Mouse (Mus musculus) lung, embryonic 16.5 days (tissue): ENCODE data around the gene Dusp15. TPM values are rescaled to one million over a fixed set of nuclear protein-coding genes. Genes with fewer than 3 reads are reported as not detected.

ENCODE experiments used
- ATAC-seq: fragments of 200-750 bp; cut with Nextera tagmentation; 2 replicates; pipeline ENCODE4 v1.8.0; 2017; ENCODE audit warnings: low read depth, mild to moderate bottlenecking, moderate library complexity
- H3K27ac ChIP-seq: fragments of 300-500 bp; sonication (generic); 2 replicates; pipeline ENCODE4 v1.5.1; 2014; ENCODE audit warnings: mild to moderate bottlenecking, control low read depth, low read length
- H3K27me3 ChIP-seq: fragments of 300-500 bp; sonication (generic); 2 replicates; pipeline ENCODE4 v1.6.1; 2014; ENCODE audit warnings: low read depth, low read length, mixed read lengths; ENCODE audit not compliant: control insufficient read depth, insufficient read depth
- H3K36me3 ChIP-seq: fragments of 300-500 bp; sonication (generic); 2 replicates; pipeline ENCODE4 v1.6.1; 2014; ENCODE audit warnings: low read length; ENCODE audit not compliant: control insufficient read depth, insufficient read depth
- H3K4me1 ChIP-seq: fragments of 300-500 bp; sonication (generic); replicated peaks from 2 replicates; pipeline ENCODE4 v1.6.1; 2014; ENCODE audit warnings: low read length, mixed read lengths; ENCODE audit not compliant: control insufficient read depth, insufficient read depth
- H3K4me2 ChIP-seq: fragments of 300-500 bp; sonication (generic); 2 replicates; pipeline ENCODE4 v1.6.1; 2014; ENCODE audit warnings: low read depth, low read length, control low read depth
- H3K4me3 ChIP-seq: fragments of 300-500 bp; sonication (generic); 2 replicates; pipeline ENCODE4 v1.5.1; 2014; ENCODE audit warnings: mild to moderate bottlenecking, low read length, control low read depth
- H3K9ac ChIP-seq: fragments of 300-500 bp; sonication (generic); 2 replicates; pipeline ENCODE4 v1.6.1; 2014; ENCODE audit warnings: low read length, control low read depth
- H3K9me3 ChIP-seq: fragments of 300-500 bp; sonication (generic); 2 replicates; pipeline ENCODE4 v1.6.1; 2016; ENCODE audit warnings: low read length; ENCODE audit not compliant: control insufficient read depth
- WGBS: fragments of 180-500 bp; shearing (Covaris S2); extraction: QIAGEN DNeasy Blood & Tissue Kit; methylation state at CpG from one replicate; pipeline ENCODE4 v1.1.7; 2014; 5-methylcytosine and 5-hydroxymethylcytosine counted together
- polyA plus RNA-seq: library from polyadenylated mRNA; unstranded; fragments of >200 nt; fragmentation: Nextera tagmentation; extraction: Ambion mirVana; gene quantifications from 2 replicates; pipeline ENCODE4 v1.2.1, GENCODE M21; 2015

Gene Dusp15
- polyA plus RNA-seq, 1 experiment from 2014 or later = not detected

DNA sequence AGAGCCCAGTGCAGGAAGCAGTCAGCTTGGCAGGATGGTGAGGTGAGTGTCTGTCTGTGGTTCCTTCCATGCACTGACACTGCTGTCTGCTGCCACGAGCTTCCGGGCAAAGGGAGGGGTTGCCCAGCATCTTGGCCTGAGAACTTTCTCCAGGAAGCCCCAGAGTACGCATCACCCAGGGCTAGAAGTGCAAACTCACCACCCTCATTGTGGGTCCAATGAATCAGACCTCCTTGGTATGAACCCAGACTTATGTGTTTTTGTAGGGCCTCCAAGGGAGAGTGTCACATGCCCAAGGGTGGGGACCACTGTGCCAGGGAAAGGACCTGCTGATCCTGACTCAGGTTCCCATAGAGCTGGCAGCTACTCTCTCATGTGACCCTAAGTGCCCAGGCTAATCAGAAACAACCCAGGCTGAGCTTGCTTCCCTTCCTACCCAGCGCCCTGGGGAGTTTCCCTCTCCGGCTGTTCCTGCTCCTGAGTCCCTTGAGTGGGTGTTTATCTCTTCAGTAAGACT lies 47.3 kb downstream of the Dusp15 start:
- no peak for ATAC-seq
- H3K27me3 ChIP-seq = no peaks in the 10 kb centered on the region
- WGBS = 40% methylated on average over 5 of the region's 5 CpGs
- H3K4me1 ChIP-seq = peaks cover 16% of the 10 kb centered on the region
- no peak overlapping the region for H3K27ac ChIP-seq
- no peaks in the 10 kb centered on the region for H3K9me3 ChIP-seq
- H3K4me3 ChIP-seq = no peak overlapping the region
- H3K4me2 ChIP-seq = no peak overlapping the region
- H3K36me3 ChIP-seq = no peaks in the 10 kb centered on the region
- no peak overlapping the region for H3K9ac ChIP-seq

DNA sequence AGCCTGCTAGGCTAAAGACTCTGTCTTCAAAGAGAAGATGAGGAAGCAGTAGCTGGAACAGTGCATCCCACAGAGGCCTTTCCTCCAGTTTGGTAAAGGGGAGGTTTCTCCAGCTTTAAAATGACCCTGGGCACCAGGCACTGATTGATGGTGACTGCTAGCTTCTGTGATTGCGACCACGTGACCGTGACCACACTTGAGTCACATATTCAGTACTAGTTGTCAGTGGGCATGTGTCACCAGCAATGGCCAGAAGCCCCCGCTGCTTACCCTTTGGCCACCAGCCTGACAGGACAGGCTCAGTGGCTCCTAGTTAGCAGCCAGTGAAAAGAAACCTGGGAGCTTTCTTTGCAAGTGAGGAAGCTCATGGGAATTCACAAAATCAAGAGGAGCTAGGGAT lies 47.9 kb downstream of the Dusp15 start:
- Histone ChIP-seq H3K4me1 (peaks cover 16% of the 10 kb centered on the region), H3K9ac (no peak overlapping the region), H3K27me3 (no peaks in the 10 kb centered on the region), H3K27ac (no peak overlapping the region), H3K36me3 (no peaks in the 10 kb centered on the region), H3K9me3 (no peaks in the 10 kb centered on the region), H3K4me2 (no peak overlapping the region), H3K4me3 (no peak overlapping the region)
- no peak for ATAC-seq
- 68% methylated on average over 4 of the region's 4 CpGs for WGBS

DNA sequence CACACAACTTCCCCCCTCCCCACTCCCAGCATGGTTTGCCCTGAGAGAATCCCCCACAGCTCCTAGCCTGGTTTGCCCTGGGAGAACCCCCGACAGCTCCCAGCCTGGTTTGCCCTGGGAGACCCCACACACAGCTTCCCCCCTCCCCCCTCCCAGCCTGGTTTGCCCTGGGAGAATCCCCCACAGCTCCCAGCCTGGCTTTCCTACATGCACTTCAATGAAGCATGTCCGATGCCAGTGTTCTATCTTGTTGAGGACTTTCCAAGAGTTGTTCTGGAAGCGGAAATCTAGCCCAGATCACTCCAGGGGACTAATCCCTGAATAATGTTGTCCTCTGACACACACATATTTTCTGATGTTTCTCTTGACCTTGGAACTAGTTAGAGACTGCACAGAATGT lies 48.8 kb downstream of the Dusp15 start:
- H3K9me3 ChIP-seq = no peaks in the 10 kb centered on the region
- H3K4me3 ChIP-seq = no peak overlapping the region
- no peak overlapping the region for H3K4me2 ChIP-seq
- no peak for ATAC-seq
- H3K27ac ChIP-seq = no peak overlapping the region
- no peaks in the 10 kb centered on the region for H3K36me3 ChIP-seq
- H3K9ac ChIP-seq = no peak overlapping the region
- H3K27me3 ChIP-seq = no peaks in the 10 kb centered on the region
- WGBS = 44% methylated on average over 3 of the region's 3 CpGs
- peaks cover 16% of the 10 kb centered on the region for H3K4me1 ChIP-seq

DNA sequence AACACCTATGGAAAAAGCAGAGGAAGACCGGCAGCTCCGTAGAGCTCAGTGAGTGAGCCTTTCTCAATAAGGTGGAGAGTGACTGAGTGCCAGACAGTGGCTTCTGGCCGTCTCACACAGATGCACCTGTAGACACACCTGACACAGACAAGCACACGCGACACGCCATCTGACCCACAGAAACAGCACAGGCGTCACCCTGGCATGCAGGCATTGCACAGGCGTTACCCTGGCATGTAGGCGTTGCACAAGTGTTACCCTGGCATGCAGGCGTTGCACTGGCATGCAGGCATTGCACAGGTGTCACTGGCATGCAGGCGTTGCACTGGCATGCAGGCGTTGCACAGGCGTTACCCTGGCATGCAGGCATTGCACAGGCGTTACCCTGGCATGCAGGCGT lies 50.2 kb downstream of the Dusp15 start:
- ATAC-seq = no peak
- Histone ChIP-seq H3K9ac (no peak overlapping the region), H3K27me3 (no peaks in the 10 kb centered on the region), H3K4me1 (peaks cover 6% of the 10 kb centered on the region; the same call in 1 of the 2 replicates), H3K9me3 (no peaks in the 10 kb centered on the region), H3K4me2 (no peak overlapping the region), H3K36me3 (no peaks in the 10 kb centered on the region), H3K4me3 (no peak overlapping the region), H3K27ac (no peak overlapping the region)
- 88% methylated on average over 15 of the region's 15 CpGs for WGBS

DNA sequence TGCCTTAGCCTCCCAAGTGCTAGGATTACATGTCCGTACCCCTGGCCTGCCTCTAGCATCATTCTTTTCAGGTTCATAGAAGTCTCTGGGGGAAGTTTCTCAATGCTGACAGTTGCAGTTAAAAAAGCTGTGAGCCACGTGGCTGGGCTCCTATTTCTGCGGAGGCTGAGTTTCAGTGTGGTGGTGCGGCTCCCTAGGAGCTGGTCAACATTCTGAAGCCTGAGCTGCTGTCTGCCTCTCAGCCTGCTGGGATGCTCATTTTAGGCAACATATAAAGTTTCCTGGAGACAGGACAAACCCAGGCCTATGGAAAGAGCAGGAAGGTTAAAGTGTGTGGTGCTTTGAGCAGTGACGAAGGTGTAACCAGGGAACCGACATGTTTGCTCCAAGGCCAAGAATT lies 52.5 kb downstream of the Dusp15 start:
- no peak for ATAC-seq
- peaks cover 14% of the 10 kb centered on the region for H3K36me3 ChIP-seq
- no peak overlapping the region for H3K4me3 ChIP-seq
- no peaks in the 10 kb centered on the region for H3K4me1 ChIP-seq
- no peaks in the 10 kb centered on the region for H3K9me3 ChIP-seq
- no peak overlapping the region for H3K9ac ChIP-seq
- 58% methylated on average over 6 of the region's 6 CpGs for WGBS
- no peak overlapping the region for H3K27ac ChIP-seq
- no peak overlapping the region for H3K4me2 ChIP-seq
- H3K27me3 ChIP-seq = no peaks in the 10 kb centered on the region

DNA sequence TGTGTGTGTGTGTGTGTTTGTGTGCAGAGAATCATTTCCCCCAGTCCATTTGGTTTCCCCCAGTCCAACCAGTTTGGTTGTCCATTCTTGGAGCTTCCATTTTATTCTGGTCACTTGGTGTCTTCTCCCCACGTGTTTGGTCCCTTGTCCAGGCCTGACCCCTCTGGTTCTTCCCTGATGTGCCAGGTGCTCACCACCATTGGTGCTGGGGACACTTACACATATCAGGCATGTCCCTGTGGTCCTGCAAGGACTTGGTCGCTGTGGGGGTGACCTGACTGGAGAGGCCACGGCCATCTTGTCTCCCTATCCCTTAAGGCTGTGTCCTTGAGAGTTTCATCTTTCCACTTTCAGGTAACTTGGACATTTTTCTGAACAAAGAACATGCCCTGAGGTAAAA lies 54.6 kb downstream of the Dusp15 start:
- H3K4me3 ChIP-seq = no peak overlapping the region
- 77% methylated on average over 3 of the region's 3 CpGs for WGBS
- ATAC-seq = no peak
- H3K27ac ChIP-seq = no peak overlapping the region
- no peaks in the 10 kb centered on the region for H3K27me3 ChIP-seq
- no peak overlapping the region for H3K9ac ChIP-seq
- H3K36me3 ChIP-seq = peaks cover 33% of the 10 kb centered on the region
- no peaks in the 10 kb centered on the region for H3K4me1 ChIP-seq
- H3K4me2 ChIP-seq = no peak overlapping the region
- no peaks in the 10 kb centered on the region for H3K9me3 ChIP-seq

DNA sequence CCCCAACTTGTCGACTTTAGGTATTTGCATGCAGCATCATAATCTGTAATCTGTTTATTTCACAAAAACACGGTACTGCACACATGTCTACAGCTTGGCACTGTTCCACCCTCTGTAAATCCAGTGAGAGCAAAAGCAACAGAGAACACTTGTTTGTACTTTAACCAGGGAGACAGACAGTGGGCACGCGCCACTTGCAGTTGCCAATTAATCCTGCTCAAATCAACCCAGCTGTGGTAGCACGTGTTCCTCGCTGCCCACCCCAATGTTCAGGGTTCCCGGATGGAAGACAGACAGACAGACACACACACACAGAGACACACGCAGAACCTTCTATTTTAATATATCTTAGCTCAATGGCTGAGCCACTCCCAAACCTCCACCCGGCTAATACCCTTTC lies 55.7 kb downstream of the Dusp15 start:
- 89% methylated on average over 9 of the region's 9 CpGs for WGBS
- Histone ChIP-seq H3K27me3 (no peaks in the 10 kb centered on the region), H3K9me3 (no peaks in the 10 kb centered on the region), H3K9ac (no peak overlapping the region), H3K4me2 (no peak overlapping the region), H3K36me3 (peaks cover 38% of the 10 kb centered on the region), H3K4me3 (no peak overlapping the region), H3K4me1 (no peaks in the 10 kb centered on the region), H3K27ac (no peak overlapping the region)
- no peak for ATAC-seq

Other genes with a start within 250 kb of the Dusp15 start
- gene Id1, start 215.4 kb downstream of the Dusp15 start, polyA plus RNA-seq = 186 and 189 TPM in 2 replicates
- 99.6 and 104 TPM in 2 replicates for gene Cox4i2, start 197.5 kb downstream of the Dusp15 start, polyA plus RNA-seq
- gene Bcl2l1, start 120.0 kb downstream of the Dusp15 start, polyA plus RNA-seq = 120 and 121 TPM in 2 replicates
- gene Tpx2, start 103.7 kb downstream of the Dusp15 start, polyA plus RNA-seq = 85.8 and 101 TPM in 2 replicates
- 0.16 and 0.43 TPM in 2 replicates for gene Mylk2, start 40.3 kb downstream of the Dusp15 start, polyA plus RNA-seq
- 9.1 and 9.3 TPM in 2 replicates for gene Foxs1, start 18.5 kb downstream of the Dusp15 start, polyA plus RNA-seq
- gene Ttll9, start 10.8 kb upstream of the Dusp15 start, polyA plus RNA-seq = 1.5 and 2.5 TPM in 2 replicates
- 101 and 114 TPM in 2 replicates for gene Pdrg1, start 63.7 kb upstream of the Dusp15 start, polyA plus RNA-seq
- gene Xkr7, start 80.2 kb upstream of the Dusp15 start, polyA plus RNA-seq = not detected in 2 replicates
- gene Ccm2l, start 114.3 kb upstream of the Dusp15 start, polyA plus RNA-seq = 2.8 and 3.5 TPM in 2 replicates
- 4.5 and 6.9 TPM in 2 replicates for gene Hck, start 156.8 kb upstream of the Dusp15 start, polyA plus RNA-seq
- 74.9 and 79.0 TPM in 2 replicates for gene Tm9sf4, start 209.6 kb upstream of the Dusp15 start, polyA plus RNA-seq